Mouse (Mus musculus) left cerebral cortex, postnatal 14 days (tissue): ENCODE data around the gene Slc29a4. TPM values are rescaled to one million over a fixed set of nuclear protein-coding genes. Genes with fewer than 3 reads are reported as not detected.
A peak's percentile ranks its signal among the peaks of the same experiment; 100 is the strongest.

ENCODE experiments used
- DNase-seq, 2 experiments: peaks; one replicate each; pipeline ENCODE4 v3.0.0; 2021 to 2022; ENCODE audit warnings: low spot score in 2 of 2, mixed read lengths in 1 of 2
- intact Hi-C: fragments of 180-260 bp; cut with DNase I; formaldehyde crosslinking; loops from one replicate; pipeline ENCODE4 v1.15.1; 2025
- total RNA-seq, 2 experiments: library from RNA; stranded (reverse); gene quantifications; 2 replicates each; pipeline ENCODE4 v1.2.3; 2021

Gene Slc29a4
- total RNA-seq, 2 experiments from 2014 or later, result 36.9 to 46.7 TPM

DNA sequence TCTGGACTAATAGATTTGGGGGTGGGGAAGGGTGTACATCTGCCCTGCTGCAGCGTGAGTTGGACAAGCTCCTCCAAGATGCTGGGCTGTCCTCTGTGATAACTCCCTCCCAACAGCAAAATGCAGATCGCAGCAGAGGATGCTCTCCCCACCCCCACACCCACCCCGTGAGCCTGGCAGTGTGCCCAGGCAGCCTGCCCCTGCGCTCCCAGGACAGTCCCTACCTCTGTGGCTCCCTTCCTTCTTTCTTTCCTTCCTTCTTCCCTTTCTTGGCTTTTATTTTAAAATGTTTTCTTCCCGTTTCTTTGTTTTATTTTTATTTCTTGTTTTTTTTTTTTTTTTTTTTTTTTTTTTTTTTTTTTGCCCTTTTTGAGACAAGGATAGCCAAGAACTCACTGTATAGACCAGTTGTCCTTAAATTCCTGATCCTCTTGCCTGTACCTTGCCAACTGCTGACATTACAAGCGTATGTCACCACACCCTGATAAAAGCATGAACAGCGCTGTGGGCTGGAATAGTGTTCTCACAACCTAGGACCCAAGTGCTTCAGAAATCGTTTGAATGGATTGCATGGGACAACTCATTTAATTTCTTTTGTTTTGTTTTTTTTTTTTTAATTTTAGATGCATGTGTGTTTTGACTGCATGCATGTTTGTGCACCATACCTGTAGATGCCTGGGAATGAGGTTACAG lies 1.6 kb downstream of the Slc29a4 start:
- no peak for DNase-seq
- intact Hi-C loops, result no loop called here

DNA sequence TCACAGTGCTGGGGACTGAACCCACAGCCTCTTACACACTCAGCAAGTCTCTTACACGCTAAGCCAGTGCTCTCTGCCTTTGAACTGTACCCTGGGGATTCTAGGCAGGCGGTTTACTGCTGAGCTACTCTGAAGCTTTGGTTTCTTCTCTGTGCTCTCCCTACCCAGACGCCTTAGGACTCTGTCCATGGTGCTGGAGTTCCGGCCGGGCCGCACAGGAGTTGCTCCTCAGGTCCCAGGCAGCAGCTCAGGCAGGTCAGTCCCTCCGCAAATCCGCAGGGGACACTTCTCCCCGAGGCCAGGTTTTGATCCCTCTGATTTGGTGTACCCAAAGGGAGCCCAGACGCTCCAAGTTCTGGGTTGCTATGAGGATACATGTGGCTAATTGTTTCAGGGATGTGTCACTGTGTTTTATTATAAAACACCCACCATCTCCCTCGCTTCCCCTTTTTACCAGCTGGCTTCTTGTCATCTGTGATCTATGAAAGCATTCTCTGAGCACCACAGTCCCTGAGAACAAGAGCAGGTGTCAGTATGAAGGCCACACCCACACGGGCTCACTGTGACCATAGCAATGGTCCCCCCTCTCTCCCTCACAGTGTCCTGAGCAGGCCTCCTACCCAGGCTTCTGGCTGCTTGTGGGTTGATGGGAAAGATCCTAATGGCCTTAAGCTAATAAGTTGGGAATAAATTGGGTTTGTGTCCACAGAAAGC lies 2.5 kb downstream of the Slc29a4 start:
- peak in 1 of 2 experiments; percentile 80 for DNase-seq
- intact Hi-C loops, result no loop called here

DNA sequence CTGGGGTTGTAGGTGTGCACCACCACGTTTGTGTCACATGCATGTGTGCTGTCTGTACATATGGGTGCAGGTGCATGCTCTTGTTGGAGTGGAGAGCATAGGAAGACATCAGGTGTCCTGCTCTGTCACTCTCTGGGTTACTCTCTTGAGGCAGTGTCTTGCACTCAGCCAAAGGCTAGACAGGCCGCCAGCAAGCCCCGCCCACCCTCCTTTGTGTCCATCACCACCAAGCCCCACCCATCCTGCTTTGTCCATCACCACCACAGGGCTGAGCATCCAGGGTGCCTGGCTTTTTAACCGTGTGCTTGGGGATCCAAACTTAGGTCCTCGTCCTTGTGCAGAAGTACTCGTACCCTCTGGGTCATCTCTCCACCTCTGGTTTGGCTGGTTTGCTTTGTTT lies 3.9 kb downstream of the Slc29a4 start:
- DNase-seq, result no peak
- intact Hi-C loops, result no loop called here

DNA sequence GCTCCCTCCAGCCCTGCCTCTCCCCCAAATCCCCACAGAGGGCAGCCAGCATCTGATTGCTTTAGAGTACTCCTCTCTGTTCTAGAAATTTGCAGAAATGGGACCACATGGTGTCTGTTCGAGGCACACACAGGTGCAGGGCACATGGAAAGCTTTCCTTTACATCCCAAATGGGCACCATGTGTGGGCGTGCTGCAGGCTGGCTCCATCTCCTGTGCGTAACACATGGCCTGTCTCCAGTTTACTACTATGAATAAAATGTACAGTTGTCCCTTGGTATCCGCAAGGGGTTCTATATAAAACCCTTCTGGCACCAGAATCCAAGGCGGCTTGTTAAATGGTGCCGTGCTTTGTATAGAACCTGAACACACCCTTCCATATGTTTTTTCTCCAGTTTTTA lies 4.6 kb downstream of the Slc29a4 start:
- peak; percentile 82 to 94 for DNase-seq
- intact Hi-C loops, result no loop called here

DNA sequence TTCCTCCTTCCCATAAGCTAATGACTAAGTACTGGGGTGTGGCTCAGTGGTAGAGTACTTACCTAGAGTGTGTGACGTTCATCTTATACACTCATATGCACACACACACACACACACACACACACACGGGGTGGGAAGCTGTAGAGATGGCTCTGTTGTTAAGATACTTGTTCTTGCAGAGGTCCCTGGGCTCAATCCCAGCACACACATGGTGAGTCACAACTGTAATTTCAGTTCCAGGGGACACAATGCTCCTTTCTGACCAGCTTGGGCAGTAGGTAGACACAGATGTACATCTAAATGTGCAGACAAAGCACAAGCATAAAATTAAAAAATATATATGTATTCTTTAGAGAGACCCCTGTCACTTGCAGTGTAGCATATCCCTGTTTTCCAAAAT lies 5.4 kb downstream of the Slc29a4 start:
- no peak for DNase-seq
- intact Hi-C loops, result no loop called here

DNA sequence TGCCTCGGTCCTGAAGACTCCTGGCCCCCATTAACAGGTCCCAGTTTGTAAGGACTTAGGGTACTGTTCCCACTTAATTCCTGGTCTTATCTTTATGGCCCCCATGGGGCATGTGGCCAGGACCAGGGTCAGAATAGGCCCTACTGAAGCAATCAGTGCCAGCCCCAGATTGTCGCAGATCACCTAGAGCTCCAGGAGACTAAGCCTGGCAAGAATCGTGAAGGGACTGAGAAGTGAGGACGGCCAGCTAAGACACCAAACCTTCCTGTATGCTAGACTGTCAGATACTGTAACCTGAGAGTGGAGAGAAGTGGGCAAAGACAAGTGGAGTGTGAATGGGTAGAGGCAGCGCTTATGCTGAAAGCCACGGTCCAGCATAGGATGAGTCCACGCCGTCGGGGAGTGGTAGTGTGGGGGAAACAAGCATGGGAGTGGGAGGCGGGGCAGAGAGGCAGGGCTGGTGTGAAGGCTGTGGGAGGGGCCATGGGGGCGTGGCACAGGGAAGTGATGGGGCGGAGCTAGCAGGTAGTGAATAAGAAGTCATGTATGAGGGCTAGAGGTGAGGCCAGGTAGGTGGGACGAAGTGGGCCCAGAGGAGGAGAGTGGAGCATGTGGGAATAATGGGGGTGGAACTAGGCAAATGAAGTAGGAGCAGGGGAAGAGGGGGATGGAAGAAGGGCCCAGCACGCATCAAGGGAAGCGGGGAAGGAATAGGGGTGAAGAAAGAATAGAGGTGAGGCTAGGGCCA lies 8.7 kb downstream of the Slc29a4 start:
- intact Hi-C loops, result no loop called here
- no peak for DNase-seq

DNA sequence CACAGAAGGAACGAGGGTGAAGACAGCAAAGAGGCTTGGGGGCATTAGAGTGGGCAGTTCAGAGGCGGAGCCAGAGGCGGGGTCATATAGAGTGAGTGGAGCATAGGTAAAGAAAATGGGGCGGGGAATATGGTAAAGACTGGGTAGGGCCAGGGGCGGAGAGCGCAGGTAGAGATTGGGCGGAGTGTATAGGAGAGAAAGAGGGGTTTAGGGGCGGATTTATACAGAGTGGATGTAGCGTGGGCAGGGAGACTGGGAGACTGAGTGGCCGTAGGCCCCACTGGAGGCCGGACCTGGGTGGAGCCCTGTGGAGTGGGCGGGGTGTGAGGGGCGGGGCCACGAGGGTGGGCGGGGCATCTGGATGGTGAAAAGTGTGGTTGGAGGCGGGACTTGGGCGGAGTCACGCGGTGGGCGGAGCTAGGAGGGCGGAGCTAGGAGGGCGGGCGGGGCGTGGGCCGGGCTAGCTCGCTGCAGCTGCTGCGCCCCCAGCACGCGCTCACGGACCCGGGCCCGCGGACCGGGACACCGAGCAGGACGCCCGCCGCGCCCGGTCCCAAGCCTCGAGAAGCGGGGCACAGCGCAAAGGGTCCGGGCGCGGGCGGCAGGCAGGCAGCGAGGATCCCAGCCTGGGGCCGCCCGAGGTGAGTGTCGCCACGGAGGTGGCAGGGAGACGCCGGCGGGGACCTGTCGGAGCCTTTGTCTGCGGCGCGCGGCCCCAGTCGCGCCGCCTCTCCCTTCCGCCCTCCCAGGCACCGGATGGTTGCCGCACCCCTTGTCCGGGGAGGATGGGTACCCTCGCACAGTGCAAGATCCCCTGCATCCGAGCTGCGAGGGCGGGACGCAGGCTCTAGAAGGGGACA lies 9.6 kb downstream of the Slc29a4 start:
- peak in 1 of 2 experiments; percentile 65 for DNase-seq
- intact Hi-C loops, result no loop called here

DNA sequence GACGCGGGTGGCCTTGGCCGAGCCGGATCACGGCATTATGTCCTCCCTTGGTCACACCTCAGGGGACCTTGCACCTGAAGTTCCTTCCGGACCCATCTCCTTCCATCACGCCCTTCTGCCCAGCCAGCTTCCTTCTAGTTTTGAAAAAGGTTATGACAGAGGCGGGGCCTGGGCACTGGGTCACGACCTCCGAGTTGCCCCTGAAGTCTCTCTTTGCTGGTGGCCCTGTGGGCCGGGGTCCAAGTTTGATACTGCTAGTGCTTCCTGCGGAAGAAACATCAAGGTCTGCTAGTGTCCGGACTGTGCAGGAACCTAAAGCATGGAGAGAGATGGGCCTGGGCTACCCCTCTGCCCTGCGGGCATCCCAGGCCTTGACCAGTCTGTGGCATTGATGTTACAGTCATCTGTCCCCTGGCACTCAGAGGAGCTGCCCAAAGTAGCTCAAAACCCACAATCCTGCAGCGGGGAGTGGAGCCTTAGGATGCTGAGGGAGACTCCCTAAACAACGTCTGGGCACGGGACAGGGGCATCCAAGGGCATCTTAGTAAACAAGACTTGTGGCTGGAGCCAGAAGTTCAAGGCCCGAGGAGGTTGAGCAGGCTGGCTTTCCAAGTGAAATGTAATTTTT lies 10.3 kb downstream of the Slc29a4 start:
- no peak for DNase-seq
- intact Hi-C loops, result no loop called here

DNA sequence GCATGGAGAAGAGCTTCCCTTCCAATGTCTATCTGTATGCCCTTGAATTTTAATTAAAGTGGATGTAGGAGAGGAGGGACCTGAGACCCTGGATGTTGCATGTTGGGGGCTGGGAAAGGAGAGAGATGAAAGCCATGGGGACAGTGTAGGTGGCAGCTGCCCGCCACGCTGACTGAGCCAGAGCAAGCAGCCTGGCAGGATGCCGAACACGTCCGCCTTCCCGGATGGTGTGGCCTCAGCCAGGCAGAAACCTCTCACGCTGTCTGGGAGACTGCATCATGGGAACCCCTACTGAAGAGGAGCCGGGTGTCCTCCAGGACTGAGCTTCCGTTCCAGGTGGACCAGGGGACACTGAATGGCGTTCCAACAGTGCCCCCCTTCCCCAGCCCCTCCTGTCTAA lies 11.3 kb downstream of the Slc29a4 start:
- intact Hi-C loops, result no loop called here
- DNase-seq, result peak; percentile 71 to 73

DNA sequence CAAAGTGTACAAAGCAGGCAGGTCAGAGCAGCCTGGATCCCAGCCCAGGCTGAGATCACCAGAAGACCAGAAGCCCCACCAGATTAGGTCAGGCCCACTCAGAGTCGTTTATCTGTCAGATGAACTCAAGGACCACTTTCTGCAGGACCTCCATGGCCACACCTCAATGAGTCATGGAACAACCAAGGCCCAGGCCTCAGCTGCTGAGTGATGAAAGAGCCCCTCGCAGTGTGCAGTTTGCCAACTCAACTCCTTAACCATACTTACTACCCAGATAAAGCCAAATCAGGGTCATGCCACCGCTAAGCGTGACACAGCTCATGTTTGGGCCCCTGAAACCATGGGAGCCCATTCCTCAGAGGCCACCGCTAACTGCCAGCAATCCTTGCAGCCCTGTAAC lies 15.4 kb downstream of the Slc29a4 start:
- no peak for DNase-seq
- intact Hi-C loops, result no loop called here

DNA sequence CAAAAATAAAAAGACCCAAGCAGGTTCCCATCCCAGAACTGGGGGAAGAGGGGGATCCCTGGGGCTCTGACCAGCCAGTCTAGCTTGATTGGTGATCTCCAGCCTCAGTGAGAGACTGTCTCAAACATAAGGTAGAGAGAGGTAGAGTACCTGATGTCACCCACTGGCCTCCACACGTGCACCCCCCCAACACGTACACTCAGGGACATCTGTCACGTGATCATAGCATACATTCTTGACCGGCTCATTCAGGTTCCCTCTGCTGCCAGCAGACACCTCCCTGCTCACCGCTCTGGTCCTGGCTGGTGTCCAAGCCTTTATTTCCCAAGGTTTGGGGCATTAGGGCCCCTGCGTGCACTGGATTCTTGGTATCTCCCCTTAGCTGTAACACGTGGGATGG lies 17.1 kb downstream of the Slc29a4 start:
- intact Hi-C loops, result no loop called here
- DNase-seq, result no peak

DNA sequence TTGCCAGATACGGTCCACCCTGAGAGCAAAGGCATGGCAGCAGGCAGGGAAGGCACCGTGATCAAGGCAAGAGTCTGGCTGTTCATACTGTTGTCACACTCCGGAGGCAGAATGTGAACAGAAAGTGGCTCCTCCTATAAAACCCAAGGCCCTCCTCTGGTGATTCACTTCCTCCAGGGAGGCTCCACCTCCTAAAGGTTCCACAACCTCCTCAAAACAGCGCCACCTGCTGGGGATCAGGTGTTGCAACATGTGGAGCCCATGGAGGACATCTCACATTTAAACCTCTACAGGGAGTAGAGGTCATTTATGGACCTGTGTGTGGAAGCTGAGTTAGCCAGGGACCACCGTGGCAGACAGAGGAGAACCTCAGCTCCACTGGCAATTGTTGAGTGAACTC lies 20.1 kb downstream of the Slc29a4 start:
- DNase-seq, result no peak
- intact Hi-C loops, result loop anchor here (10.0 kb wide), 1 partner anchor 208 kb away; no protein-coding TSS in a partner anchor

DNA sequence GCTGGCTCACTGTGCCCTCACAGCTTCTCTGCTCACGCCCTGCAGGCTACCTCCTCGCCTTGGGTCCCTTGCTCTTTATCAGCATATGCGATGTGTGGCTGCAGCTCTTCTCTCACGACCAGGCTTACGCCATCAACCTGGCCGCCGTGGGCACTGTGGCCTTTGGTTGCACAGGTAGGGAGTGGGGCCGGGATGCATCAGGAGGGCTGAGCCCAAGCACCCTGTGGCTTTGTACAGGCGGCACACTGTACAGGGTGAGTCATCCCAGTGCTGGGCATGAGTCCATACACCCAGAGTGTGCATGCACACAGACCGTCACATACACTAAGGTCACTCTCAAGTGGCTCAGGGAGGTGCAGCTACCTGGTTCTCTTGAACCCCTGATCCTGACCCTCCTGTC lies 21.7 kb downstream of the Slc29a4 start:
- no peak for DNase-seq
- intact Hi-C loops, result loop anchor here (10.0 kb wide), 1 partner anchor 209 kb away; no protein-coding TSS in a partner anchor

DNA sequence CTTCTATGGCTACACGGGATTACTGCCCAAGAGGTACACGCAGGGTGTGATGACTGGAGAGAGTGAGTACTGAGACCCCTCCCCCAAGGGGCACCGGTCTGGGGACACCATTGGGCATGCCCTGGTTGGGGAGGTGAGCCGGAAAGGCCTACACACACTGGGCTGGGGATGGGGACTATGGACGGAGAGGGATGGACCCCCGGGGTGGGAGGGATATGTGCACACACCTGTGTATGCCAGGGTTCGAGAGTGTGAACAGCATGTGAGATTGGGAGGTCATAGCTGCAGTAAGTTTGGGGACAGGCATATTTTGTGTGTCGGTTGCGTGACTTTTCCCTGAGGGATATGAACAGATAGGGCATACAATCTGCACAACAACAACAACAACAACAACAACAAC lies 22.7 kb downstream of the Slc29a4 start:
- intact Hi-C loops, result loop anchor here (5.0 to 10.0 kb wide), 4 partner anchors 88 to 210 kb away; partner anchors contain the start of gene Wipi2
- no peak for DNase-seq

DNA sequence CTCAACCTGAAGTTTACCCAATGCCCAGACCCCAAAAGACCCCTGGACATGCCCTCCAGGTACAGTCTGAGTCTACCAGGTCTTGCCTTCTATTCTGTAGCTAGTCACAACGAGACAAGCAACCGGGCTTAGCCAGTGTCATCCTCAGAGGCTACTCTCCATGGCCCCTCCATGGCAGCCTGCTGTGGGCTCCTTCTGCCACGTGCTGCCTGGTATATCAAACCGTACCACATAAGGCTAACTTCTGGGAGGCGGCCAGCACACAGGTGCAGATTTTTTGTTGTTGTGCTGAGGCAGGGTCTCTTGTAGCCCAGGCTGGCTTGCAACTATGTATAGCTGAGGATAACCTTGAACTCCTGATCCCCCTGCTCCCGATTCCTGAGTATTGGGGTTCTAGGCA lies 23.7 kb downstream of the Slc29a4 start:
- DNase-seq, result no peak
- intact Hi-C loops, result loop anchor here (2.0 to 10.0 kb wide), 5 partner anchors 45 to 211 kb away; partner anchors contain the start of gene Wipi2

DNA sequence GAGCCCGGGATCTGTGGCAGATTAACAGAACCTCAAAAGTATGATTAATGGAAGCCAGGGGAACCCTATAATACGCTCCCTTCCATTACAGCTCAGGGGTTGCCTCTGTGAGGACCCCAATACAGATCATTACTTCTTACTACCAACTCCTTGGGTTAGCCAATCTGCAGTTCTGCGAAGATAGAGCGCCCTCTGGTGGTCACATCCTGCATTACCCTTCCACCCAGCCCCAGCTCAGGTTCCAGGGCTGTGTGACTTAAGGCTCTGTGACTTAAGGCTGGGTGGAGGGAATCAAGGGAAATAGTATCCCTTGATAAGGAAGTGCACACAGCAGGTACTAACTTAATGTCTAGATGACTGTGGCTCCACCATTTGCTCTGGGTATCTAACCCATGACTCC lies 25.7 kb downstream of the Slc29a4 start:
- intact Hi-C loops, result loop anchor here (5.0 to 10.0 kb wide), 4 partner anchors 91 to 213 kb away; partner anchors contain the start of gene Wipi2
- DNase-seq, result peak; percentile 82 to 91

DNA sequence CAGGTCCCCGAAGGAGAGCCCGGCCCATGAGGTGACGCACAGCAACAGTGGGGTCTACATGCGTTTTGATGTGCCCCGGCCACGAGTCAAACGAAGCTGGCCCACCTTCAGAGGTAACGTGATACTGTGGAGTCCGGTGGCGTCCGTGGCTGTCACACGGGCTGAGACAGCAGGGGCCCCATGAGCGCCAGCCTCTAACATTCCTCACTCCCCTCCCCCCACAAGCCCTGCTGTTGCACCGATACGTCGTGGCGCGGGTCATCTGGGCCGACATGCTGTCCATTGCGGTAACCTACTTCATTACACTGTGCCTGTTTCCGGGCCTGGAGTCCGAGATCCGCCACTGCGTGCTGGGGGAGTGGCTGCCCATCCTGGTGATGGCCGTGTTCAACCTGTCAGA lies 26.2 kb downstream of the Slc29a4 start:
- DNase-seq, result no peak
- intact Hi-C loops, result loop anchor here (5.0 to 10.0 kb wide), 4 partner anchors 91 to 214 kb away; partner anchors contain the start of gene Wipi2

DNA sequence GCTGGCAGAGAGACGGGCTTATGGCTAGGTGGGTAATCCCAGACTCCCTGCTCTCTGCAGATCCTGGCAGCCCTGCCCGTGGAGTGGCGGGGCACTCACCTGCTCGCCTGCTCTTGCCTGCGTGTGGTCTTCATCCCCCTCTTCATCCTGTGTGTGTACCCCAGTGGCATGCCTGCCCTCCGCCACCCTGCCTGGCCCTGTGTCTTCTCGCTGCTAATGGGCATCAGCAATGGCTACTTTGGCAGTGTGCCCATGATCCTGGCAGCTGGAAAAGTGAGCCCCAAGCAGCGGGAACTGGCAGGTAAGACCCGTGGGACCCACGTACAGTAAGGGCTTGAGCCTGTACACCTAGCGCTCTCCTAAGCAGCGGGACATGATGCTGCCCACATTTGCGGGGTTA lies 27.6 kb downstream of the Slc29a4 start:
- intact Hi-C loops, result loop anchor here (5.0 to 10.0 kb wide), 5 partner anchors 93 to 235 kb away; partner anchors contain the start of gene Wipi2
- DNase-seq, result no peak
